Mouse (Mus musculus): Measurements from ENCODE around the gene Btk. TPM values are rescaled to one million over a fixed set of nuclear protein-coding genes. Genes with fewer than 3 reads are reported as not detected.

The Btk gene
- polyA plus RNA-seq, 1 experiment from 2014 or later: 0.58 TPM

GRCm38 (mm10) chrX:134601380-134602120 is 18.2 kb upstream of the Btk start:
- 23% methylated on average over 42 of the region's 43 CpGs for WGBS
- no peaks in the 10 kb centered on the region for H3K9me3 ChIP-seq
- no peaks in the 10 kb centered on the region for H3K36me3 ChIP-seq
- ATAC-seq: peak; percentile 91
- H3K4me2 ChIP-seq (replicated peaks): peak overlapping the region; percentile 55
- H3K4me1 ChIP-seq (replicated peaks): peaks cover 21% of the 10 kb centered on the region
- H3K27me3 ChIP-seq: no peaks in the 10 kb centered on the region
- peak overlapping the region; percentile 57 for H3K9ac ChIP-seq (replicated peaks)
- peak overlapping the region; percentile 53 for H3K4me3 ChIP-seq (replicated peaks)
- peak overlapping the region; percentile 91 for H3K27ac ChIP-seq

- no peaks in the 10 kb centered on the region for H3K9me3 ChIP-seq
- no peaks in the 10 kb centered on the region for H3K36me3 ChIP-seq
- H3K4me2 ChIP-seq (replicated peaks): peak within 1 kb of the TSS; percentile 62
- peak within 1 kb of the TSS; percentile 91 for H3K27ac ChIP-seq
- ATAC-seq: peak; percentile 98
- peak within 1 kb of the TSS; percentile 53 for H3K4me3 ChIP-seq (replicated peaks)
- peaks cover 21% of the 10 kb centered on the region for H3K4me1 ChIP-seq (replicated peaks)
- 21% methylated on average over 33 of the region's 33 CpGs for WGBS
- H3K9ac ChIP-seq (replicated peaks): peak within 1 kb of the TSS; percentile 61
- H3K27me3 ChIP-seq: no peaks in the 10 kb centered on the region
Measured at GRCm38 (mm10) chrX:134600659-134601379, 17.4 kb upstream of the Btk start, which contains the start of the genes Gla and Hnrnph2. Gene Gla, minus strand, starts transcription at chrX:134601125. Gene Hnrnph2, plus strand, starts transcription at chrX:134601179.

GRCm38 (mm10) chrX:134599922-134600565 is 16.7 kb upstream of the Btk start:
- WGBS: 33% methylated on average over 10 of the region's 10 CpGs
- peak overlapping the region; percentile 77 for H3K27ac ChIP-seq
- H3K36me3 ChIP-seq: no peaks in the 10 kb centered on the region
- peak overlapping the region; percentile 53 for H3K4me3 ChIP-seq (replicated peaks)
- peak overlapping the region; percentile 61 for H3K9ac ChIP-seq (replicated peaks)
- H3K4me1 ChIP-seq (replicated peaks): peaks cover 21% of the 10 kb centered on the region
- peak overlapping the region; percentile 62 for H3K4me2 ChIP-seq (replicated peaks)
- H3K27me3 ChIP-seq: no peaks in the 10 kb centered on the region
- no peaks in the 10 kb centered on the region for H3K9me3 ChIP-seq
- 0 out of 2 replicates have a peak, but pooled peaks have one; percentile 3 for ATAC-seq

- Histone ChIP-seq H3K36me3 (peaks cover 10% of the 10 kb centered on the region), H3K9me3 (no peaks in the 10 kb centered on the region), H3K4me2 (replicated peaks) (no peak overlapping the region), H3K9ac (replicated peaks) (no peak overlapping the region), H3K27me3 (no peaks in the 10 kb centered on the region), H3K27ac (no peak overlapping the region), H3K4me3 (replicated peaks) (no peak overlapping the region), H3K4me1 (replicated peaks) (peaks cover 12% of the 10 kb centered on the region)
- 69% methylated on average over 5 of the region's 5 CpGs for WGBS
- ATAC-seq: no peak
Measured at GRCm38 (mm10) chrX:134589836-134590235, 6.5 kb upstream of the Btk start.

GRCm38 (mm10) chrX:134588997-134589396 is 5.6 kb upstream of the Btk start:
- H3K9me3 ChIP-seq: no peaks in the 10 kb centered on the region
- WGBS: 78% methylated on average over 3 of the region's 3 CpGs
- H3K4me3 ChIP-seq (replicated peaks): no peak overlapping the region
- no peaks in the 10 kb centered on the region for H3K27me3 ChIP-seq
- H3K36me3 ChIP-seq: peaks cover 10% of the 10 kb centered on the region
- no peak for ATAC-seq
- no peak overlapping the region for H3K9ac ChIP-seq (replicated peaks)
- H3K27ac ChIP-seq: no peak overlapping the region
- no peak overlapping the region for H3K4me2 ChIP-seq (replicated peaks)
- peaks cover 12% of the 10 kb centered on the region for H3K4me1 ChIP-seq (replicated peaks)

- ATAC-seq: no peak
- Histone ChIP-seq H3K9me3 (no peaks in the 10 kb centered on the region), H3K4me3 (replicated peaks) (no peak overlapping the region), H3K36me3 (peaks cover 10% of the 10 kb centered on the region), H3K4me2 (replicated peaks) (no peak overlapping the region), H3K9ac (replicated peaks) (no peak overlapping the region), H3K4me1 (replicated peaks) (peaks cover 12% of the 10 kb centered on the region), H3K27ac (no peak overlapping the region), H3K27me3 (no peaks in the 10 kb centered on the region)
- 86% methylated on average over 4 of the region's 4 CpGs for WGBS
Measured at GRCm38 (mm10) chrX:134588261-134588660, 4.9 kb upstream of the Btk start.

GRCm38 (mm10) chrX:134586447-134586846 is 3.1 kb upstream of the Btk start:
- Histone ChIP-seq H3K36me3 (peaks cover 10% of the 10 kb centered on the region), H3K27ac (no peak overlapping the region), H3K4me3 (replicated peaks) (peak overlapping the region; percentile 50), H3K4me2 (replicated peaks) (peak overlapping the region; percentile 64), H3K27me3 (no peaks in the 10 kb centered on the region), H3K4me1 (replicated peaks) (peaks cover 12% of the 10 kb centered on the region), H3K9me3 (no peaks in the 10 kb centered on the region), H3K9ac (replicated peaks) (peak overlapping the region; percentile 74)
- 44% methylated on average over 8 of the region's 8 CpGs for WGBS
- ATAC-seq: no peak

GRCm38 (mm10) chrX:134585103-134586002 is 2.0 kb upstream of the Btk start, which contains the start of gene Rpl36a:
Gene Rpl36a, plus strand, starts transcription at chrX:134585654.
- Histone ChIP-seq H3K4me3 (replicated peaks) (peak within 1 kb of the TSS; percentile 50), H3K9ac (replicated peaks) (peak within 1 kb of the TSS; percentile 74), H3K36me3 (peaks cover 10% of the 10 kb centered on the region), H3K4me2 (replicated peaks) (peak within 1 kb of the TSS; percentile 64), H3K27me3 (no peaks in the 10 kb centered on the region), H3K9me3 (no peaks in the 10 kb centered on the region), H3K4me1 (replicated peaks) (peaks cover 12% of the 10 kb centered on the region), H3K27ac (peak within 1 kb of the TSS; percentile 88)
- ATAC-seq: peak; percentile 99
- 21% methylated on average over 45 of the region's 45 CpGs for WGBS

- peaks cover 9% of the 10 kb centered on the region for H3K4me1 ChIP-seq (replicated peaks)
- WGBS: 89% methylated on average over 11 of the region's 11 CpGs
- H3K27ac ChIP-seq: no peak overlapping the region
- H3K36me3 ChIP-seq: no peaks in the 10 kb centered on the region
- H3K9me3 ChIP-seq: no peaks in the 10 kb centered on the region
- ATAC-seq: no peak
- H3K4me3 ChIP-seq (replicated peaks): no peak overlapping the region
- no peak overlapping the region for H3K4me2 ChIP-seq (replicated peaks)
- H3K9ac ChIP-seq (replicated peaks): no peak overlapping the region
- H3K27me3 ChIP-seq: no peaks in the 10 kb centered on the region
Measured at GRCm38 (mm10) chrX:134582270-134582669, 1.1 kb downstream of the Btk start.

- WGBS: 89% methylated on average over 14 of the region's 14 CpGs
- Histone ChIP-seq H3K27ac (no peak overlapping the region), H3K9ac (replicated peaks) (no peak overlapping the region), H3K4me2 (replicated peaks) (no peak overlapping the region), H3K4me1 (replicated peaks) (no peaks in the 10 kb centered on the region), H3K27me3 (no peaks in the 10 kb centered on the region), H3K9me3 (no peaks in the 10 kb centered on the region), H3K36me3 (no peaks in the 10 kb centered on the region), H3K4me3 (replicated peaks) (no peak overlapping the region)
- ATAC-seq: no peak
Measured at GRCm38 (mm10) chrX:134580528-134581305, 2.7 kb downstream of the Btk start.

GRCm38 (mm10) chrX:134577896-134578295 is 5.5 kb downstream of the Btk start:
- Histone ChIP-seq H3K9ac (replicated peaks) (no peak overlapping the region), H3K4me1 (replicated peaks) (no peaks in the 10 kb centered on the region), H3K36me3 (no peaks in the 10 kb centered on the region), H3K9me3 (no peaks in the 10 kb centered on the region), H3K27ac (no peak overlapping the region), H3K4me2 (replicated peaks) (no peak overlapping the region), H3K4me3 (replicated peaks) (no peak overlapping the region), H3K27me3 (no peaks in the 10 kb centered on the region)
- 87% methylated on average over 4 of the region's 4 CpGs for WGBS
- no peak for ATAC-seq
